Mouse (Mus musculus) MEL (cell line): ENCODE measurements at regions not wholly inside any gene's neighbourhood (a gene's known extent, or its start where the extent isn't known, plus 50 kb on each side); places are given as distances from the start of the nearest gene placed in this dataset.

ENCODE experiments used
- BHLHE40 ChIP-seq: IDR thresholded peaks from 2 replicates; pipeline ENCODE4 v1.6.1; 2012; ENCODE audit warnings: low read depth, mild to moderate bottlenecking, inconsistent platforms, low read length, improper control_type of control experiment, borderline replicate concordance
- CHD1 ChIP-seq: IDR thresholded peaks from 2 replicates; pipeline ENCODE4 v1.6.1; 2012; ENCODE audit warnings: low read depth, mild to moderate bottlenecking, inconsistent platforms, low read length, improper control_type of control experiment
- CTCF ChIP-seq, 3 experiments: IDR thresholded peaks in 2 of 3; conservative IDR thresholded peaks in 1 of 3; 2 replicates each; pipeline ENCODE4 v1.5.1; 2011 to 2012; ENCODE audit warnings: low read length in 3 of 3, low read depth in 2 of 3, mild to moderate bottlenecking in 2 of 3, improper control_type of control experiment in 1 of 3, inconsistent platforms in 1 of 3, mixed read lengths in 1 of 3, moderate library complexity in 1 of 3; ENCODE audit not compliant: control insufficient read depth in 1 of 3, insufficient read depth in 1 of 3, poor library complexity in 1 of 3, severe bottlenecking in 1 of 3
- EP300 ChIP-seq, 2 experiments: IDR thresholded peaks; 2 replicates each; pipeline ENCODE4 v1.6.1; 2011; ENCODE audit warnings: improper control_type of control experiment in 2 of 2, low read length in 2 of 2, low read depth in 1 of 2, mild to moderate bottlenecking in 1 of 2
- ETS1 ChIP-seq: IDR thresholded peaks from 2 replicates; pipeline ENCODE4 v1.6.1; 2012; ENCODE audit warnings: low read depth, mild to moderate bottlenecking, inconsistent platforms, low read length, improper control_type of control experiment, moderate library complexity
- KAT2A ChIP-seq: conservative IDR thresholded peaks from 2 replicates; pipeline ENCODE4 v1.6.1; 2012; ENCODE audit warnings: low read depth, low read length, improper control_type of control experiment, inconsistent platforms
- MAX ChIP-seq: IDR thresholded peaks from 2 replicates; pipeline ENCODE4 v1.6.1; 2011; ENCODE audit warnings: low read length, improper control_type of control experiment
- MAZ ChIP-seq: IDR thresholded peaks from 2 replicates; pipeline ENCODE4 v1.6.1; 2012; ENCODE audit warnings: low read depth, mild to moderate bottlenecking, inconsistent platforms, low read length, improper control_type of control experiment
- NRF1 ChIP-seq: IDR thresholded peaks from 2 replicates; pipeline ENCODE4 v1.6.1; 2014; ENCODE audit warnings: low read depth, mild to moderate bottlenecking, inconsistent platforms, low read length, improper control_type of control experiment, moderate library complexity; ENCODE audit not compliant: poor library complexity, insufficient read depth, severe bottlenecking
- POLR2A ChIP-seq, 2 experiments: IDR thresholded peaks; 2 replicates each; pipeline ENCODE4 v1.6.1; 2011 to 2012; ENCODE audit warnings: low read length in 2 of 2, mild to moderate bottlenecking in 2 of 2, control low read depth in 1 of 2, improper control_type of control experiment in 1 of 2, low read depth in 1 of 2, moderate library complexity in 1 of 2; ENCODE audit not compliant: control insufficient read depth in 1 of 2, insufficient read depth in 1 of 2, poor library complexity in 1 of 2
- RCOR1 ChIP-seq: IDR thresholded peaks from 2 replicates; pipeline ENCODE4 v1.6.1; 2012; ENCODE audit warnings: low read depth, mild to moderate bottlenecking, inconsistent platforms, low read length, improper control_type of control experiment
- SMC3 ChIP-seq: IDR thresholded peaks from 2 replicates; pipeline ENCODE4 v1.6.1; 2011; ENCODE audit warnings: low read depth, low read length, improper control_type of control experiment
- USF1 ChIP-seq: IDR thresholded peaks from 2 replicates; pipeline ENCODE4 v1.6.1; 2014; ENCODE audit warnings: low read depth, mild to moderate bottlenecking, inconsistent platforms, low read length, improper control_type of control experiment, moderate library complexity
- ZC3H11A ChIP-seq: IDR thresholded peaks from 2 replicates; pipeline ENCODE4 v1.6.1; 2012; ENCODE audit warnings: low read depth, mild to moderate bottlenecking, inconsistent platforms, low read length, improper control_type of control experiment

GRCm38 (mm10) chr14:9468654-9469053, 802.6 kb upstream of the 4930452B06Rik start:
- TF ChIP-seq USF1 (no peak), POLR2A (IDR thresholded peaks at IDR 0.05; ENCODE audit: control insufficient read depth in 1 of 2, insufficient read depth in 1 of 2, low read depth in 1 of 2, low read length in 2 of 2, poor library complexity in 1 of 2) (no peak), MAZ (no peak), CTCF (IDR thresholded peaks at IDR 0.05 in 2 of 3, conservative IDR thresholded peaks at IDR 0.05 in 1 of 3; ENCODE audit: control insufficient read depth in 1 of 3, insufficient read depth in 1 of 3, low read depth in 2 of 3, low read length in 3 of 3, poor library complexity in 1 of 3, severe bottlenecking in 1 of 3) (no peak), EP300 (IDR thresholded peaks at IDR 0.05; ENCODE audit: low read depth in 1 of 2, low read length in 2 of 2) (no peak), KAT2A (no peak), MAX (no peak), RCOR1 (no peak), SMC3 (no peak), CHD1 (no peak), ZC3H11A (no peak), NRF1 (no peak), ETS1 (no peak), BHLHE40 (no peak)
